Mouse (Mus musculus): ENCODE measurements around the gene Tmem63c. TPM values are rescaled to one million over a fixed set of nuclear protein-coding genes. Genes with fewer than 3 reads are reported as not detected.

Tmem63c gene
- polyA plus RNA-seq, 1 experiment from 2014 or later = not detected

DNA sequence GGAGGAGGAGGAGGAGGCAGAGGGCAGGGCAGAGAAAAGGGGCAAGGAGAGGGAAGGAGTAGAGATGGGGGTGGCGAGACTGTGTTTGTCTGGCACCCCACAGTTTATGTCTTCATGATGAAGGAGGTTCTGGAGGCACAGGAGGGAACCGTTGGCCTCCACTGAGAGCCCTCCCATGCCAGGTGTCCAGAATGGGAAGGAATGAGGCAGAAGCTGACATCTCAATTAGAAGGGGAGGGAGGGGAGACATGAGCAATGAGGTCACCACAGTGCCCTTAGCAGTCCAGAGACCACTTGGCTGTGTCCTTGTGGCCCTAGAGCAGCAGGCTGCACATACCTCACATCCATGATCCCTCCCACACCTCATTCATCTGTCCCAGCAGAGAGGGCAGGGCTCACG lies 26.4 kb upstream of the Tmem63c start:
- no peak for ATAC-seq (replicated peaks; ENCODE audit: low FRiP score)
- WGBS = 54% methylated on average over 3 of the region's 3 CpGs

DNA sequence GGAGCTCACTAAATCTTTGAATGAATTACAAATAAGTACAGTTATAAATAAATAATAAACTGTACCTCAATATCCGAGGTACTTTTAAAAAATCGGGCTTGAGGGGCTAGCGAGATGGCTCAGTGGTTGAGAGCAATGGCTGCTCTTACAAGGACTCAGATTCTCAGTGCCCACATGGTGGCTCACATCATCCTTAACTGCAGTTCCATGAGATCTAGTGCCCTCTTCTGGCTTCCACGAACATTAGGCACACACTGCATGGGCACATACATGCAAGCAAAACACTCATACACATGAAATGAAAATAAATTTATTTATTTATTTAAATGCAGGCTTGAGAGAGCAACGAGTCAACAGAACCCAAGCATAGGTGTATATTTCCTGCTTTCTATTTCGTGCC lies 25.2 kb upstream of the Tmem63c start:
- Histone ChIP-seq H3K27me3 (replicated peaks; ENCODE audit: control insufficient read depth, insufficient read depth, low read length) (peaks cover 11% of the 10 kb centered on the region), H3K36me3 (ENCODE audit: control insufficient read depth, insufficient read depth, low read length) (no peaks in the 10 kb centered on the region), H3K4me1 (replicated peaks; ENCODE audit: control insufficient read depth, insufficient read depth, low read length) (no peaks in the 10 kb centered on the region), H3K4me3 (ENCODE audit: low read depth, low read length) (no peak overlapping the region), H3K9ac (ENCODE audit: low read depth, low read length) (no peak overlapping the region), H3K9me3 (ENCODE audit: control insufficient read depth, low read length) (no peaks in the 10 kb centered on the region), H3K4me2 (no peak overlapping the region), H3K27ac (ENCODE audit: low read depth, low read length) (no peak overlapping the region)
- DNase-seq (ENCODE audit: low spot score) (no peak), ATAC-seq (replicated peaks; ENCODE audit: low FRiP score) (no peak)
- 65% methylated on average over 6 of the region's 6 CpGs for WGBS

More for the DNA sequence above, 26.4 kb upstream of the Tmem63c start:
- peaks cover 2% of the 10 kb centered on the region; the same call in 1 of the 2 replicates for H3K4me1 ChIP-seq (replicated peaks; ENCODE audit: control insufficient read depth, insufficient read depth, low read length)
- H3K9me3 ChIP-seq (ENCODE audit: control insufficient read depth, low read length) = no peaks in the 10 kb centered on the region
- no peak overlapping the region for H3K9ac ChIP-seq (ENCODE audit: low read depth, low read length)
- H3K4me3 ChIP-seq (ENCODE audit: low read depth, low read length) = no peak overlapping the region
- no peak overlapping the region for H3K4me2 ChIP-seq
- H3K36me3 ChIP-seq (ENCODE audit: control insufficient read depth, insufficient read depth, low read length) = no peaks in the 10 kb centered on the region
- H3K27ac ChIP-seq (ENCODE audit: low read depth, low read length) = no peak overlapping the region
- no peak for DNase-seq (ENCODE audit: low spot score)
- H3K27me3 ChIP-seq (replicated peaks; ENCODE audit: control insufficient read depth, insufficient read depth, low read length) = peaks cover 23% of the 10 kb centered on the region

DNA sequence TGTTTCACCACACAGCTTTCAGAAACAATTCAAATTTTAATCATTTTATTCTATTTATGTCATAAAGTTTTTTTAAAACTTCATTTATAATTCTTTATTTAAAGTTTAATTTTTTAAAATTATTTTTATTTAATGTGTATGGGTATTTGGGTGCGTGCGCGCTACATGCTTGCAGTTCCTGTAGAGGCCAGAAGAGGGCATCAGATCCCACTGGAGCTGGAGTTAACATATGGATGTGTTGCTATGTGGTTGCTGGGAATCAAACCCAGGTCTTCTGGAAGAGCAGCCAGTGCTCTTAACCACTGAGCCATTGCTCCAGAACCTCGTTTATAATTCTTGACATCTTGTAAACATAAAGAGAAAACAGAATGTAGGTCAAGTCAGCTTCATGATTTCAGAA lies 22.4 kb upstream of the Tmem63c start:
- Histone ChIP-seq H3K27ac (ENCODE audit: low read depth, low read length) (no peak overlapping the region), H3K4me3 (ENCODE audit: low read depth, low read length) (no peak overlapping the region), H3K9ac (ENCODE audit: low read depth, low read length) (no peak overlapping the region), H3K9me3 (ENCODE audit: control insufficient read depth, low read length) (no peaks in the 10 kb centered on the region), H3K36me3 (ENCODE audit: control insufficient read depth, insufficient read depth, low read length) (no peaks in the 10 kb centered on the region), H3K27me3 (replicated peaks; ENCODE audit: control insufficient read depth, insufficient read depth, low read length) (no peaks in the 10 kb centered on the region; the same call in 1 of the 2 replicates), H3K4me2 (no peak overlapping the region), H3K4me1 (replicated peaks; ENCODE audit: control insufficient read depth, insufficient read depth, low read length) (no peaks in the 10 kb centered on the region)
- 71% methylated on average over 4 of the region's 4 CpGs for WGBS
- no peak for DNase-seq (ENCODE audit: low spot score)
- ATAC-seq (replicated peaks; ENCODE audit: low FRiP score) = no peak

DNA sequence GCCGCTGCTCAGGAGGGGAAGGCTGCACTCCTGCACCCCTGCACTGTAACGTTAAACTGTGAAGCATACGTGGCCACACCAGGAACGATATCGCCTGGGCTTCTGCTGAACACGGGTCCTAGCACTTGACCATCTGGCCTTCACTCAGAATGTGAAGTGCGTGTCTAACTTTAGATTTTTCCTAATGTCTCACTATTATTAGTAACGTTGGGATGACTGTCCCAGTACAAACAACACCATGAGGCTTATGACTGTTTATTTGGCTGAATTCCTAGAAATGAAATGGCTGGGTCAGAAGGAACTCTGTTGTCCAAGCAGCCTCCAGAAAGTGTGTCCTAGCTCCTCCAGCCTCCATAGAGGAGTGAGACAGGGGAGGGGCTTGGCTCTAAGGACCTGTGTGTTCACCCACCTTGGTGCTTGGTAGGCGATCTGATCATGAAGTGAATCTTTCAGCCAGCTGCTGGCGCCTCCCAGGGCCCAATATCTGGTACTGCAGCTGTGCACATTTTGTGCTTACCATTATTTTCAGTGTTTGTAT lies 21.8 kb upstream of the Tmem63c start:
- ATAC-seq (replicated peaks; ENCODE audit: low FRiP score) = no peak

DNA sequence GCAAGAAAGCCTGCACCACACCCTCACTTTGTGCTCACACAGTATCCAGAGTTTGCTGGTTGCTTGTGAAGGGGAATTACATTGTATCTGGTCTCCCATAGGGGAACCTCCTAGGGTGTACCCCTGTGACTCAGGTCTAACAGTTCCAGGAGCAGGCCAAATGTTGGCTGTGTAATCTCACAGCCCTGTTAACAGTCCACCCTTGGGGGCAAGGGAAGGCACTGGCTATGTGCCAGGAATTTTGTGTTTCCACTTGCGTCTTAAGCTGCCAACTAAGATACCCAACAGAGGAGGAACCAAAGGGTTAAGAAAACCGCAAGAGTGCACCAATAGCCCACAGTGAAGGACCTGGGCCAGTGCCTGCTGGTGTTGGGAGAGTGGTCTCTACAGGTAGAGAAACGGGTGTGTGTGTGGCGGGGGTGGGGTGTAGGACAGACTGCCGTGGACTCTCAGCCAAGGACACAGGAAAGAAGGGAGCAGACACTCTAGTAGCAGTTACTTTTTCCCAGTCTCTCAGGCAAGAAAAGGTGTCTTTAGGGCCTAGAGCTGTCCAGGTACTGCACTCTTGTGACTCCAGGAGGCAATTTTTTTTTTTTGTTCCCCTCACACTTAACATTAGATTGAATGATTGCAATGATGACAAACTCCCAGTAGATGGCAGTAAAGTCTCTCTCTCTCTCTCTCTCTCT lies 20.8 kb upstream of the Tmem63c start:
- Histone ChIP-seq H3K27me3 (replicated peaks; ENCODE audit: control insufficient read depth, insufficient read depth, low read length) (no peaks in the 10 kb centered on the region), H3K27ac (ENCODE audit: low read depth, low read length) (no peak overlapping the region), H3K4me3 (ENCODE audit: low read depth, low read length) (no peak overlapping the region), H3K4me2 (no peak overlapping the region), H3K4me1 (replicated peaks; ENCODE audit: control insufficient read depth, insufficient read depth, low read length) (no peaks in the 10 kb centered on the region), H3K36me3 (ENCODE audit: control insufficient read depth, insufficient read depth, low read length) (no peaks in the 10 kb centered on the region), H3K9ac (ENCODE audit: low read depth, low read length) (no peak overlapping the region), H3K9me3 (ENCODE audit: control insufficient read depth, low read length) (no peaks in the 10 kb centered on the region)
- ATAC-seq (replicated peaks; ENCODE audit: low FRiP score) (no peak), DNase-seq (ENCODE audit: low spot score) (no peak)
- 67% methylated on average over 5 of the region's 5 CpGs for WGBS

More for the DNA sequence above, 21.8 kb upstream of the Tmem63c start:
- no peaks in the 10 kb centered on the region for H3K36me3 ChIP-seq (ENCODE audit: control insufficient read depth, insufficient read depth, low read length)
- no peak for DNase-seq (ENCODE audit: low spot score)
- no peaks in the 10 kb centered on the region; the same call in 1 of the 2 replicates for H3K27me3 ChIP-seq (replicated peaks; ENCODE audit: control insufficient read depth, insufficient read depth, low read length)
- WGBS = 64% methylated on average over 10 of the region's 10 CpGs
- H3K4me3 ChIP-seq (ENCODE audit: low read depth, low read length) = no peak overlapping the region
- no peak overlapping the region for H3K9ac ChIP-seq (ENCODE audit: low read depth, low read length)
- H3K9me3 ChIP-seq (ENCODE audit: control insufficient read depth, low read length) = no peaks in the 10 kb centered on the region
- H3K4me1 ChIP-seq (replicated peaks; ENCODE audit: control insufficient read depth, insufficient read depth, low read length) = no peaks in the 10 kb centered on the region
- H3K27ac ChIP-seq (ENCODE audit: low read depth, low read length) = no peak overlapping the region
- no peak overlapping the region for H3K4me2 ChIP-seq

DNA sequence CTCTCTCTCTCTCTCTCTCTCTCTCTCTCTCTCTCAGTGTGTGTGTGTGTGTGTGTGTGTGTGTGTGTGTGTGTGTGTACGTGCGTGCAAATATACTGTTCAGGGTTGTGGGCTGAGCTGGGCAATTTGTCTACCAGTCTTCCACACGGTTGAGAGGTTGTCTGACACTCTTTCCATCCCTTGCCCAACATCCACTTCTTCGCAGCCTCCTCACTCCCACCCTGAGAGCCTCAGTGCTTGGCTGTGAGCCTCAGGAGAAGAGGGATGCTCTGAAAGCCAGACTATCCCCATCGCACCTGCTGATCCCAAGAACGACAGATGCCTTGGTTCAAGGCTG lies 20.3 kb upstream of the Tmem63c start:
- H3K4me2 ChIP-seq = no peak overlapping the region
- no peaks in the 10 kb centered on the region for H3K9me3 ChIP-seq (ENCODE audit: control insufficient read depth, low read length)
- DNase-seq (ENCODE audit: low spot score) (no peak), ATAC-seq (replicated peaks; ENCODE audit: low FRiP score) (no peak)
- no peak overlapping the region for H3K4me3 ChIP-seq (ENCODE audit: low read depth, low read length)
- 46% methylated on average over 6 of the region's 6 CpGs for WGBS
- H3K27ac ChIP-seq (ENCODE audit: low read depth, low read length) = no peak overlapping the region
- no peaks in the 10 kb centered on the region for H3K36me3 ChIP-seq (ENCODE audit: control insufficient read depth, insufficient read depth, low read length)
- H3K27me3 ChIP-seq (replicated peaks; ENCODE audit: control insufficient read depth, insufficient read depth, low read length) = no peaks in the 10 kb centered on the region
- no peaks in the 10 kb centered on the region for H3K4me1 ChIP-seq (replicated peaks; ENCODE audit: control insufficient read depth, insufficient read depth, low read length)
- H3K9ac ChIP-seq (ENCODE audit: low read depth, low read length) = no peak overlapping the region

DNA sequence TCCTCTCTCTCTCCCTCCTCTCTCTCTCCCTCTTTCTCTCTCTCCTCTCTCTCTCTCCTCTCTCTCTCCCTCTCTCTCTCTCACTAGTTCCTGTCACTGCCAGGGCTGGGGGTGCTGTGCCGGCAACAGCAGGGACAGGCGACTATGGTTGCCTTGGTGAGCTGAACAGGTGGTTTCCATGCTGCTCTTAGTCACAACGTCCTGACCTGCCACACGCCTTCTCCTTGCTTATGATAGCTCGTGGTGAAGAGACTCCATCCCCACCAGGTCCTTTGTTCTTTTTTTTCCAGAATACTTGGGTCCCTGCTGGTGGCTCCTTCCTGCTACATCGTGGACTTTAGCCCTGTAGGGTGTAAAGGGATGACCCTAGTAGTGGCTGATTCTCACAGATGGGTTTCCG lies 18.9 kb upstream of the Tmem63c start:
- no peak for ATAC-seq (replicated peaks; ENCODE audit: low FRiP score)
- H3K27me3 ChIP-seq (replicated peaks; ENCODE audit: control insufficient read depth, insufficient read depth, low read length) = no peaks in the 10 kb centered on the region

DNA sequence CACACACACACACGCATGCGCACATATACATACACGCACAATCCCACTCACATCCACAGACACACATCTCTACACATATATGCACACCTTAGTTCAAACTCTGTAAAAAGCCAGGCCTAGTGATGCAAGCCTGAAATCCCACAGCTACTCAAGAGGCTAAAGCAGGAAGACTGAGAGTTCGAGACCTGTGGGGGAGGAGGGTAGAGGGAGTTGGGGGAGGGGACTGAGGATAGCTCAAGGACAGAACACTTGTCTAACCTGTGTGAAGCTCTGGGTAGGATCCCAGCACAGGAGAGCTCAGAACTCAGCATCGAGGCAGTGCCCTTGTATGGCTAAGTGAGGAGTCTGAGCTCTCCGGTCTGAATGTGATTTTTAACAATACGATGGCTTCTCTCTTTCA lies 18.3 kb upstream of the Tmem63c start:
- ATAC-seq (replicated peaks; ENCODE audit: low FRiP score) = no peak
- no peaks in the 10 kb centered on the region for H3K27me3 ChIP-seq (replicated peaks; ENCODE audit: control insufficient read depth, insufficient read depth, low read length)
- H3K9me3 ChIP-seq (ENCODE audit: control insufficient read depth, low read length) = no peaks in the 10 kb centered on the region

More for the DNA sequence above, 18.9 kb upstream of the Tmem63c start:
- H3K9me3 ChIP-seq (ENCODE audit: control insufficient read depth, low read length) = no peaks in the 10 kb centered on the region
- H3K4me2 ChIP-seq = no peak overlapping the region
- WGBS = 55% methylated on average over 7 of the region's 7 CpGs
- DNase-seq (ENCODE audit: low spot score) = no peak
- no peak overlapping the region for H3K4me3 ChIP-seq (ENCODE audit: low read depth, low read length)
- no peaks in the 10 kb centered on the region for H3K36me3 ChIP-seq (ENCODE audit: control insufficient read depth, insufficient read depth, low read length)
- H3K9ac ChIP-seq (ENCODE audit: low read depth, low read length) = no peak overlapping the region
- no peak overlapping the region for H3K27ac ChIP-seq (ENCODE audit: low read depth, low read length)
- H3K4me1 ChIP-seq (replicated peaks; ENCODE audit: control insufficient read depth, insufficient read depth, low read length) = no peaks in the 10 kb centered on the region

DNA sequence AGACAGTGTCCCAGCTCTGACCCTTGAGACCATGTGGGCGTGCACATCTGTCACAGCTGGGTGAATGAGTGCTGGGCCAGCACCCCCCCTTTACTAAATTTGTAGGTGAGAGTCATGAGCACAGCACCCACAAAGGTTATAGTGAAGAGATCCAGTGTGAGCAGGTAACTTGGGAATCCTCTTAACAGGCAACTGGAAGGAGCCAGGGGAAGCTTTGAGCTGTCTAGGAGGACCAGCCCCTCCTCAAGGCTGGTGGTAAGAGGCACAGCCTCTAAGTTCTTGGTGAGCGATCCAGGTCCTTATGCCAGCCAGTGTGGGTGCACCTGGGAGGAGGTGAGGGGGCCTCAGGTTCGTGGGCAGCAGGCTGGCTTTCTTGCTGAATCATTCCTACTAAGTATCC lies 17.5 kb upstream of the Tmem63c start:
- Histone ChIP-seq H3K4me2 (no peak overlapping the region), H3K4me3 (ENCODE audit: low read depth, low read length) (no peak overlapping the region), H3K9ac (ENCODE audit: low read depth, low read length) (no peak overlapping the region), H3K27ac (ENCODE audit: low read depth, low read length) (no peak overlapping the region), H3K4me1 (replicated peaks; ENCODE audit: control insufficient read depth, insufficient read depth, low read length) (no peaks in the 10 kb centered on the region), H3K36me3 (ENCODE audit: control insufficient read depth, insufficient read depth, low read length) (no peaks in the 10 kb centered on the region), H3K9me3 (ENCODE audit: control insufficient read depth, low read length) (no peaks in the 10 kb centered on the region), H3K27me3 (replicated peaks; ENCODE audit: control insufficient read depth, insufficient read depth, low read length) (no peaks in the 10 kb centered on the region)
- ATAC-seq (replicated peaks; ENCODE audit: low FRiP score) (no peak), DNase-seq (ENCODE audit: low spot score) (no peak)
- 50% methylated on average over 3 of the region's 3 CpGs for WGBS

More for the DNA sequence above, 18.3 kb upstream of the Tmem63c start:
- Histone ChIP-seq H3K27ac (ENCODE audit: low read depth, low read length) (no peak overlapping the region), H3K9ac (ENCODE audit: low read depth, low read length) (no peak overlapping the region), H3K36me3 (ENCODE audit: control insufficient read depth, insufficient read depth, low read length) (no peaks in the 10 kb centered on the region), H3K4me1 (replicated peaks; ENCODE audit: control insufficient read depth, insufficient read depth, low read length) (no peaks in the 10 kb centered on the region), H3K4me2 (no peak overlapping the region), H3K4me3 (ENCODE audit: low read depth, low read length) (no peak overlapping the region)
- no peak for DNase-seq (ENCODE audit: low spot score)
- WGBS = 84% methylated on average over 7 of the region's 7 CpGs
